Mouse (Mus musculus): ENCODE results near the gene Ttc16. TPM values are rescaled to one million over a fixed set of nuclear protein-coding genes. Genes with fewer than 3 reads are reported as not detected.
A peak's percentile ranks its signal among the peaks of the same experiment; 100 is the strongest.

The Ttc16 gene
- total RNA-seq, 2 experiments from 2014 or later, result not detected

DNA sequence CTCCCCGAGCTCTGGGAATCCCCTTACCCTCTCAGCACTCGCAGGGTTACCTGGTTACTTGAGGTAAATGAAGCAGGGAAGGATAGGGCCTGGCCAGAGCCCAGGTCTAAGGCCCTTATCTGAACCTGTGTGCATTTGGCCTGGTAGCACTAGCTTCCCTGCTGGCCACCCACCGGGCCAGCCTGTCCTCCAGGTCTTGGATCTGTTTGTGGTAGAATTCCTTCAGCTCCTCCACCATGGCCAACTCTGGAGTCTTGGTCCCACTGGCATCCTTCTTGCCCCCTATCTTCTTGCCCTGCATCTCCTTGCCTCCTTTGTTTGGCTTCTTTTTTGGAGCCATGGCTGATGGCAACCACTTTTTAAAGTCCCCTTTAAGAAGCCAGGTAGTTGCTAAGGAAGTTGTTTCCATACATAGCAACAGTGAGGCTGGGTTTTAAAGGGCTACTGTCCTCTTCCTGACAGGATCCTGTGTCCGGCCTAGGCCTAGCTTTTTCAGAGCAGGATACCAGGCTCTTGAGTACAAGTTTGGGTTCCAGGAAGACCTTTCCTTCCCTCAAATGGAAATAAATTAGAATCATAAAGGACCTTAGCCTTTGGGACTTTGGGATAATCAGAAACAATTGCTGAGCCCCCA lies 8.7 kb upstream of the Ttc16 start, which contains the start of gene Cfap157:
TSS of gene Cfap157 (minus strand) at position 381 of the 634 bp plus-strand sequence.
- no peak for DNase-seq
- intact Hi-C loops (cut with DNase I; ENCODE audit: low total_unique reads), result no loop called here

- intact Hi-C loops (cut with DNase I; ENCODE audit: low total_unique reads), result no loop called here
- DNase-seq, result no peak
These were observed 6.3 kb upstream of the Ttc16 start for GRCm38 (mm10) chr2:32781710-32782109.

DNA sequence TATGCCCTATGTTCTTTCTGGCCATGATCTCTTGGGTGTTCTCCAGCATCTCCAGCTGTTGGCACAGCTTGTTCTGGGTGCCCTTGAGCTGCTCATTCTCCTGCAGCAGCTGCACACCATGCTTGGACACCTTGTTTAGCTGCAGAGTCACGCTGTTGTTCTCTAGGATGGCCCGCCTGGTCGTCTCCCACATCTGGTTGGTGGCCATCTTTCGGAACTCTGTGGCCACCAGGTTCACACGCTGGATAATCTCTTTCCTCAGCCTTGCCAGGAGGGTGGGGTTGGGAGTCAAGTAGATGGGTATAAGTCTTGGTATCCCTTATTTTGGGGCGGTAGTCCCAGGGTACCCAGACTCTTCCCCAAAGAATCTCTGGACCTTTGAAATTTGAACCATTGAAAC lies 4.3 kb upstream of the Ttc16 start:
- intact Hi-C loops (cut with DNase I; ENCODE audit: low total_unique reads), result loop anchor here (2.0 kb wide), 1 partner anchor 77 kb away; no protein-coding TSS in a partner anchor
- DNase-seq, result no peak

DNA sequence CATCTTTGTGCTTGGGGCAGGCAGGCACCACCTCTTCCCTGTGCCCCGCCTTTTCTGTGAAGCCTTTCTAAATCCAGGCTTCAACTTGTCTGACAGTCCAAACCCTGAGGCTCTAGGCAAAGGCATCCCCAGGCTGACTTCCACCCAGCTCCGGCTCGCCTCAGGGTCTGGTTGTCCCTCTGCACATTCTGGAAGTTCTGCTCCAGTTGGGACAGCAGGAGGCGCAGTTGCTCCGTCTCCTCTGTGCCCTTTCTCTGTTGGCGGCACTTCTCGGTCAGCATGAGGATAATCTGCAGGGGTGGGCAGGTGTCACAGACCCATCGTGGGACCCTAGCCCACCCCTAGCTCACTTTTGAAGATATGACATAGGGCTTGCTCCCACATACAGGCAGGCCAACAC lies 3.7 kb upstream of the Ttc16 start:
- intact Hi-C loops (cut with DNase I; ENCODE audit: low total_unique reads), result loop anchor here (2.0 kb wide), 1 partner anchor 78 kb away; no protein-coding TSS in a partner anchor

DNA sequence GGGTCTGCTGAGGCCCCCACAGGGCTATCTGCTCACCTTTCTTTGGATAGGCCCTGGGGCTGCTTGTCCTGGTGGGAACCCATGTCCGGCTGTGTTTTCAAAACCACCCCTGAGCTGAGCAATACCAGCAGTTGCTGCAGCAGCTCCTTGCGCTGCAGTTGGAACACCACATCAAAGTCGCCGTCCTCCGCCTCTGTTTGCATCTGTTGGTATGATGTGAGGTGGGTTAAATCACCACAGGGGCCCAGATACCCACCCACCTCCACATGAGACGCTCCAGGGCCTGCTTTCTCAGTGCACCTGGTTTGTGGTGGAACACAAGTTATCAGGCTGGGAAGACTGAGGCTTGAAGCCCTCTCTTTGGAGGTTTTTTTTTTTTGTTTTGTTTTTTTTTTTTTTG lies 2.6 kb upstream of the Ttc16 start:
- intact Hi-C loops (cut with DNase I; ENCODE audit: low total_unique reads), result loop anchor here (2.0 kb wide), 1 partner anchor 79 kb away; no protein-coding TSS in a partner anchor
- no peak for DNase-seq

More for the DNA sequence above, 3.7 kb upstream of the Ttc16 start:
- DNase-seq, result peak; percentile 74

DNA sequence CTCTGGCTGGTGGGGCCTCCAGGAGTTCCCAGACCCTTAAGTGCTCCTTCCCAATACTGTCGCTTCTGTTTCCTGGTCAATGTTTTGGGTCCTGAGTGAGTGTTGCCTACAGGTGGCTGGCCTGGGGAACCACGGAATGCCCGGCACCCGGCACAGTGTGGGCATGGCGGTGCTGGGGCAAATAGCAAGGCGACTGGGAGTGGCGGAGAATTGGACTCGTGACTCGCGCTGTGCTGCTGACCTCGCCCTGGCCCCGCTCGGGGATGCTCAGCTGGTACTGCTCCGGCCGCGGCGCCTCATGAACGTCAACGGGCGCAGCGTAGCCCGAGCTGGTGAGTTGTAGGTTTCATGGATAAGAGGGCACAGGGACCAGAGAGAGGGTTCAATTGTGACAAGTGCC lies 759 bp upstream of the Ttc16 start:
- intact Hi-C loops (cut with DNase I; ENCODE audit: low total_unique reads), result no loop called here
- DNase-seq, result no peak

DNA sequence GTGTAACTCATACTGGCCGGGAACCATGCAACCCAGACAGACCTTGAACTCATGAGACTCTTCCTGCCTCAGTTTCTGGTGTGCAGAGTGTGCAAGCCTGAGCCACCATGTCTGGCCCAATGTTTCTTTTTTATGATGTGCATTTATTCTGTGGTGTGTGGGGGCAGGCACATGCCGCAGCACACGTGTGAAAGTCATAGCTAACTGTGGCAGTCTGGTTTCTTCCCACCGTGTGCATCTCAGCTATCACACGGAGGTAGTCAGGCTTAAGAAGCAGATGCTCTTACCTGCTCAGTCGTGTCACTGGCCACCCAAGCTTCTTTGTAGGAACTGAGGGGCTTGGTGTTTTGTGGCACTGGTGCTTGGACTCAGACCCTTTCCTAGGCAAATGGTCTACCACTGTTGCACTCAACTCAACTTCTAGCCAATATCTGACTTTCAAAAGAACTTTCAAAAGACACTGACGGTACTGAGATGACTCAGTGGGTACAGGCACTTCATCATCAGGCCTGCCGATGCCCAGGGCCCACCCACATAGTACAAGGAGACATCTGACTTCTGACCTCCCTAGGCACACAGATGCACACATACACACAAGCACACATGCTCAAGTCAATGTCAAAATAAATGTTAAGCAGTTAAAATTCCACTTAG lies 2.7 kb downstream of the Ttc16 start:
- no peak for DNase-seq
- intact Hi-C loops (cut with DNase I; ENCODE audit: low total_unique reads), result no loop called here

DNA sequence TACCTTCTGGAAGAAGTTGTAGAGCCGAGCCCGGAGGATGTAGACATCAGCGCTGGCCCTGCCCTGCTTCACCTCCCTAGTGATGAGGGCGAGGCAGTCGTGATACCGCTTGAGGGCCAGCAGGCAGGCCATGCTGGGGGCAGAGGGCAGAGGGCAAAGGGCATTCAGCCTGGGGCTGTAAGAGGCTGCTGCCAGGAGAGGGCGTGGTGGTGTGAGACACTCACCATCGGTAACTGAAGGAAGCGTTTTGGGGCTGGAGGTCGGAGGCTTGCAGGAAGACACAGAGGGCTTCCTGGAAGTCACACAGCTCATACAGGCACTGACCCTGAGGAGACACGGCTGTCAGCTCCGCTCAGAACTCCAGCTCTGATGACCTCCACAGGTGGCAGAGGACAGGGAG lies 3.5 kb downstream of the Ttc16 start:
- intact Hi-C loops (cut with DNase I; ENCODE audit: low total_unique reads), result no loop called here
- no peak for DNase-seq

GRCm38 (mm10) chr2:32769327-32770085 lies 5.9 kb downstream of the Ttc16 start:
- intact Hi-C loops (cut with DNase I; ENCODE audit: low total_unique reads), result no loop called here
- DNase-seq, result no peak

GRCm38 (mm10) chr2:32768661-32769285 lies 6.7 kb downstream of the Ttc16 start:
- intact Hi-C loops (cut with DNase I; ENCODE audit: low total_unique reads), result no loop called here

GRCm38 (mm10) chr2:32767241-32767640 lies 8.2 kb downstream of the Ttc16 start:
- intact Hi-C loops (cut with DNase I; ENCODE audit: low total_unique reads), result no loop called here
- no peak for DNase-seq

More at GRCm38 (mm10) chr2:32768661-32769285, 6.7 kb downstream of the Ttc16 start:
- no peak for DNase-seq

GRCm38 (mm10) chr2:32763353-32763752 lies 12.1 kb downstream of the Ttc16 start:
- no peak for DNase-seq
- intact Hi-C loops (cut with DNase I; ENCODE audit: low total_unique reads), result no loop called here

DNA sequence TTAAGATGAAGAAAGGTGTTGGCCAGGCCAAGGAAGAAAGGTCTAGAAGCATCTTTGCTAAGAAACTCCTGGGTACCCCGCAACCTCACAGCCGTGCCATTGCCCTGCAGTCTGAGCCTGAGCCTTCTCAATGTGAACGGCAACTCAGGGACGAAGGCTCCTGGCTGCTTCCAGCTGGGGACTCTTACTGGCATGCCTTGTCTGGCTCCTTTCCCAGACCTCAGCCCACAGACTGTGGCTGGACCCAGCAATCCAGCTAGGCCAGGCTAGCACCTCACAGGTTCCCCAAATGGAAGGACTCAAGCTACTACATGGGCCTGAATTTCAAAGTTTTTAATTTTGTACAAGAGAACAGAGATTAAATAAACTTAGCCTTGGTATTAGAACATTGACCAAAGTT lies 13.6 kb downstream of the Ttc16 start:
- intact Hi-C loops (cut with DNase I; ENCODE audit: low total_unique reads), result no loop called here
- no peak for DNase-seq

GRCm38 (mm10) chr2:32761361-32761760 lies 14.1 kb downstream of the Ttc16 start:
- no peak for DNase-seq

GRCm38 (mm10) chr2:32759001-32759400 lies 16.4 kb downstream of the Ttc16 start:
- no peak for DNase-seq
- intact Hi-C loops (cut with DNase I; ENCODE audit: low total_unique reads), result no loop called here

More at GRCm38 (mm10) chr2:32761361-32761760, 14.1 kb downstream of the Ttc16 start:
- intact Hi-C loops (cut with DNase I; ENCODE audit: low total_unique reads), result no loop called here

GRCm38 (mm10) chr2:32758503-32758902 lies 16.9 kb downstream of the Ttc16 start:
- DNase-seq, result no peak
- intact Hi-C loops (cut with DNase I; ENCODE audit: low total_unique reads), result no loop called here

GRCm38 (mm10) chr2:32757056-32757845 lies 18.2 kb downstream of the Ttc16 start, which contains the start of gene Tor2a:
TSS of gene Tor2a (plus strand) at chr2:32757234.
- intact Hi-C loops (cut with DNase I; ENCODE audit: low total_unique reads), result no loop called here

GRCm38 (mm10) chr2:32756674-32757055 lies 18.8 kb downstream of the Ttc16 start:
- DNase-seq, result no peak
- intact Hi-C loops (cut with DNase I; ENCODE audit: low total_unique reads), result no loop called here

More at GRCm38 (mm10) chr2:32757056-32757845, 18.2 kb downstream of the Ttc16 start, which contains the start of gene Tor2a:
- DNase-seq, result peak; percentile 98

- intact Hi-C loops (cut with DNase I; ENCODE audit: low total_unique reads), result no loop called here
- no peak for DNase-seq
These were observed 23.3 kb downstream of the Ttc16 start for GRCm38 (mm10) chr2:32752181-32752580.
